Mouse (Mus musculus) MEL (cell line): ENCODE data around the gene Slc1a4. TPM values are rescaled to one million over a fixed set of nuclear protein-coding genes. Genes with fewer than 3 reads are reported as not detected.
A peak's percentile ranks its signal among the peaks of the same experiment; 100 is the strongest.

Source experiments
- DNase-seq: peaks from one replicate; pipeline ENCODE4 v3.0.0; 2011; ENCODE audit warnings: low read depth, low spot score
- H3K27ac ChIP-seq: 2 replicates; pipeline ENCODE4 v1.5.1; 2012; ENCODE audit warnings: low read depth, mild to moderate bottlenecking, control low read depth, low read length, moderate library complexity; ENCODE audit not compliant: control insufficient read depth
- H3K27me3 ChIP-seq, 2 experiments: fragments of 150-350 bp in 1 of 2; sonication (generic) in 1 of 2; 2 replicates each; pipeline ENCODE4 v1.6.1; 2012; ENCODE audit warnings: low read length in 2 of 2, mild to moderate bottlenecking in 2 of 2, improper control_type of control experiment in 1 of 2, moderate library complexity in 1 of 2; ENCODE audit not compliant: insufficient read depth in 2 of 2, control insufficient read depth in 1 of 2
- H3K36me3 ChIP-seq, 2 experiments: 2 replicates each; pipeline ENCODE4 v1.6.1; 2012 to 2014; ENCODE audit warnings: low read length in 2 of 2, improper control_type of control experiment in 1 of 2, inconsistent platforms in 1 of 2, mild to moderate bottlenecking in 1 of 2; ENCODE audit not compliant: insufficient read depth in 2 of 2, control insufficient read depth in 1 of 2
- H3K4me1 ChIP-seq, 2 experiments: fragments of 150-350 bp in 1 of 2; sonication (generic) in 1 of 2; 2 replicates each; pipeline ENCODE4 v1.6.1; 2012; ENCODE audit warnings: low read length in 2 of 2, improper control_type of control experiment in 1 of 2, mild to moderate bottlenecking in 1 of 2; ENCODE audit not compliant: insufficient read depth in 2 of 2, control insufficient read depth in 1 of 2
- H3K4me3 ChIP-seq, 2 experiments: fragments of 150-350 bp in 1 of 2; sonication (generic) in 1 of 2; 2 replicates each; pipeline ENCODE4 v1.5.1; 2012; ENCODE audit warnings: low read depth in 2 of 2, low read length in 2 of 2, mild to moderate bottlenecking in 2 of 2, moderate library complexity in 2 of 2, control low read depth in 1 of 2, improper control_type of control experiment in 1 of 2; ENCODE audit not compliant: control insufficient read depth in 1 of 2, insufficient read depth in 1 of 2
- H3K79me2 ChIP-seq: 2 replicates; pipeline ENCODE4 v1.6.1; 2012; ENCODE audit warnings: mild to moderate bottlenecking, low read length, moderate library complexity; ENCODE audit not compliant: control insufficient read depth, poor library complexity, insufficient read depth
- H3K9ac ChIP-seq: 2 replicates; pipeline ENCODE4 v1.6.1; 2012; ENCODE audit warnings: low read depth, mild to moderate bottlenecking, control low read depth, low read length, moderate library complexity; ENCODE audit not compliant: control insufficient read depth, poor library complexity, severe bottlenecking
- H3K9me3 ChIP-seq: fragments of 150-350 bp; sonication (generic); replicated peaks from 2 replicates; pipeline ENCODE4 v1.6.1; 2012; ENCODE audit warnings: mild to moderate bottlenecking, low read length, improper control_type of control experiment, moderate library complexity; ENCODE audit not compliant: insufficient read depth
- BHLHE40 ChIP-seq: IDR thresholded peaks from 2 replicates; pipeline ENCODE4 v1.6.1; 2012; ENCODE audit warnings: low read depth, mild to moderate bottlenecking, inconsistent platforms, low read length, improper control_type of control experiment, borderline replicate concordance
- CHD1 ChIP-seq: IDR thresholded peaks from 2 replicates; pipeline ENCODE4 v1.6.1; 2012; ENCODE audit warnings: low read depth, mild to moderate bottlenecking, inconsistent platforms, low read length, improper control_type of control experiment
- CTCF ChIP-seq, 3 experiments: IDR thresholded peaks in 2 of 3; conservative IDR thresholded peaks in 1 of 3; 2 replicates each; pipeline ENCODE4 v1.5.1; 2011 to 2012; ENCODE audit warnings: low read length in 3 of 3, low read depth in 2 of 3, mild to moderate bottlenecking in 2 of 3, improper control_type of control experiment in 1 of 3, inconsistent platforms in 1 of 3, mixed read lengths in 1 of 3, moderate library complexity in 1 of 3; ENCODE audit not compliant: control insufficient read depth in 1 of 3, insufficient read depth in 1 of 3, poor library complexity in 1 of 3, severe bottlenecking in 1 of 3
- E2F4 ChIP-seq: IDR thresholded peaks from 2 replicates; pipeline ENCODE4 v1.6.1; 2011; ENCODE audit warnings: low read depth, low read length, improper control_type of control experiment, borderline replicate concordance
- ELF1 ChIP-seq: IDR thresholded peaks from 2 replicates; pipeline ENCODE4 v1.6.1; 2014; ENCODE audit warnings: low read depth, mild to moderate bottlenecking, inconsistent platforms, low read length, improper control_type of control experiment, moderate library complexity
- EP300 ChIP-seq, 2 experiments: IDR thresholded peaks; 2 replicates each; pipeline ENCODE4 v1.6.1; 2011; ENCODE audit warnings: improper control_type of control experiment in 2 of 2, low read length in 2 of 2, low read depth in 1 of 2, mild to moderate bottlenecking in 1 of 2
- ETS1 ChIP-seq: IDR thresholded peaks from 2 replicates; pipeline ENCODE4 v1.6.1; 2012; ENCODE audit warnings: low read depth, mild to moderate bottlenecking, inconsistent platforms, low read length, improper control_type of control experiment, moderate library complexity
- GABPA ChIP-seq: IDR thresholded peaks from 2 replicates; pipeline ENCODE4 v1.6.1; 2012; ENCODE audit warnings: low read depth, mild to moderate bottlenecking, inconsistent platforms, low read length, improper control_type of control experiment, moderate library complexity
- GATA1 ChIP-seq: IDR thresholded peaks from 2 replicates; pipeline ENCODE4 v1.6.1; 2011; ENCODE audit warnings: low read depth, low read length, improper control_type of control experiment
- HCFC1 ChIP-seq: IDR thresholded peaks from 2 replicates; pipeline ENCODE4 v1.6.1; 2012; ENCODE audit warnings: low read depth, mild to moderate bottlenecking, inconsistent platforms, low read length, improper control_type of control experiment, moderate library complexity
- JUND ChIP-seq: IDR thresholded peaks from 2 replicates; pipeline ENCODE4 v1.6.1; 2011; ENCODE audit warnings: low read depth, mild to moderate bottlenecking, improper control_type of control experiment, low read length
- KAT2A ChIP-seq: conservative IDR thresholded peaks from 2 replicates; pipeline ENCODE4 v1.6.1; 2012; ENCODE audit warnings: low read depth, low read length, improper control_type of control experiment, inconsistent platforms
- MAX ChIP-seq: IDR thresholded peaks from 2 replicates; pipeline ENCODE4 v1.6.1; 2011; ENCODE audit warnings: low read length, improper control_type of control experiment
- MEF2A ChIP-seq: IDR thresholded peaks from 2 replicates; pipeline ENCODE4 v1.6.1; 2014; ENCODE audit warnings: low read depth, mild to moderate bottlenecking, inconsistent platforms, low read length, improper control_type of control experiment; ENCODE audit not compliant: poor library complexity, insufficient replicate concordance, severe bottlenecking; ENCODE audit errors: extremely low read depth
- MXI1 ChIP-seq: IDR thresholded peaks from 2 replicates; pipeline ENCODE4 v1.6.1; 2011; ENCODE audit warnings: mild to moderate bottlenecking, low read depth, low read length, improper control_type of control experiment
- MYB ChIP-seq: IDR thresholded peaks from 2 replicates; pipeline ENCODE4 v1.6.1; 2011; ENCODE audit warnings: mild to moderate bottlenecking, low read depth, low read length, improper control_type of control experiment
- MYC ChIP-seq: IDR thresholded peaks from 2 replicates; pipeline ENCODE4 v1.6.1; 2011; ENCODE audit warnings: low read depth, mild to moderate bottlenecking, low read length, improper control_type of control experiment, moderate library complexity
- NELFE ChIP-seq: IDR thresholded peaks from 2 replicates; pipeline ENCODE4 v1.6.1; 2011; ENCODE audit warnings: low read depth, low read length, improper control_type of control experiment
- POLR2A ChIP-seq, 2 experiments: IDR thresholded peaks; 2 replicates each; pipeline ENCODE4 v1.6.1; 2011 to 2012; ENCODE audit warnings: low read length in 2 of 2, mild to moderate bottlenecking in 2 of 2, control low read depth in 1 of 2, improper control_type of control experiment in 1 of 2, low read depth in 1 of 2, moderate library complexity in 1 of 2; ENCODE audit not compliant: control insufficient read depth in 1 of 2, insufficient read depth in 1 of 2, poor library complexity in 1 of 2
- POLR2AphosphoS2 ChIP-seq: IDR thresholded peaks from 2 replicates; pipeline ENCODE4 v1.6.1; 2011; ENCODE audit warnings: low read length, improper control_type of control experiment
- POLR2AphosphoS5 ChIP-seq: IDR thresholded peaks from 2 replicates; pipeline ENCODE4 v1.6.1; 2012; ENCODE audit warnings: low read depth, borderline replicate concordance, mild to moderate bottlenecking, inconsistent platforms, low read length, moderate library complexity, mixed read lengths
- RAD21 ChIP-seq: IDR thresholded peaks from 2 replicates; pipeline ENCODE4 v1.6.1; 2011; ENCODE audit warnings: mild to moderate bottlenecking, low read depth, low read length, improper control_type of control experiment
- RCOR1 ChIP-seq: IDR thresholded peaks from 2 replicates; pipeline ENCODE4 v1.6.1; 2012; ENCODE audit warnings: low read depth, mild to moderate bottlenecking, inconsistent platforms, low read length, improper control_type of control experiment
- SIN3A ChIP-seq: IDR thresholded peaks from 2 replicates; pipeline ENCODE4 v1.6.1; 2012; ENCODE audit warnings: low read length, improper control_type of control experiment, inconsistent platforms
- SMC3 ChIP-seq: IDR thresholded peaks from 2 replicates; pipeline ENCODE4 v1.6.1; 2011; ENCODE audit warnings: low read depth, low read length, improper control_type of control experiment
- TAL1 ChIP-seq: IDR thresholded peaks from 2 replicates; pipeline ENCODE4 v1.6.1; 2012; ENCODE audit warnings: mild to moderate bottlenecking, inconsistent platforms, low read length, moderate library complexity, mixed read lengths
- TBP ChIP-seq: IDR thresholded peaks from 2 replicates; pipeline ENCODE4 v1.8.0; 2011; ENCODE audit warnings: low read depth, low read length, improper control_type of control experiment
- TCF12 ChIP-seq: IDR thresholded peaks from 2 replicates; pipeline ENCODE4 v1.6.1; 2014; ENCODE audit warnings: low read depth, mild to moderate bottlenecking, inconsistent platforms, low read length, improper control_type of control experiment, moderate library complexity
- UBTF ChIP-seq: IDR thresholded peaks from 2 replicates; pipeline ENCODE4 v1.6.1; 2012; ENCODE audit warnings: low read depth, mild to moderate bottlenecking, inconsistent platforms, low read length, improper control_type of control experiment, moderate library complexity, borderline replicate concordance; ENCODE audit not compliant: insufficient read depth
- USF2 ChIP-seq, 2 experiments: IDR thresholded peaks; 2 replicates each; pipeline ENCODE4 v1.6.1; 2011 to 2012; ENCODE audit warnings: improper control_type of control experiment in 2 of 2, low read length in 2 of 2, borderline replicate concordance in 1 of 2, inconsistent platforms in 1 of 2, low read depth in 1 of 2, mild to moderate bottlenecking in 1 of 2; ENCODE audit not compliant: insufficient read depth in 1 of 2
- ZKSCAN1 ChIP-seq: IDR thresholded peaks from 2 replicates; pipeline ENCODE4 v1.6.1; 2012; ENCODE audit warnings: low read depth, mild to moderate bottlenecking, inconsistent platforms, low read length, improper control_type of control experiment, moderate library complexity
- ZMIZ1 ChIP-seq: IDR thresholded peaks from 2 replicates; pipeline ENCODE4 v1.6.1; 2012; ENCODE audit warnings: low read depth, mild to moderate bottlenecking, inconsistent platforms, low read length, improper control_type of control experiment, moderate library complexity
- ZNF384 ChIP-seq: IDR thresholded peaks from 2 replicates; pipeline ENCODE4 v1.6.1; 2012; ENCODE audit warnings: low read depth, mild to moderate bottlenecking, inconsistent platforms, low read length, improper control_type of control experiment
- polyA plus RNA-seq, 2 experiments: library from polyadenylated mRNA; stranded (reverse) in 1 of 2; unstranded in 1 of 2; fragments of >175 nt in 1 of 2; fragments of >200 nt in 1 of 2; gene quantifications; 2 replicates each; pipeline versions ENCODE4 v1.2.1 to v1.2.4; 2012; ENCODE audit warnings: low replicate concordance in 2 of 2, low read depth in 1 of 2; ENCODE audit not compliant: insufficient read length in 2 of 2, insufficient read depth in 1 of 2, missing spikeins in 1 of 2
- total RNA-seq: library from RNA; depleted of rRNA; stranded (reverse); fragments of 300-350 nt; gene quantifications from 2 replicates; pipeline ENCODE4 v1.2.3, GENCODE M21; 2012; rRNA removed

Slc1a4 gene
- total RNA-seq (21.7 and 40.8 TPM in 2 replicates), polyA plus RNA-seq (10 to 100 TPM in 1 of 2 experiments, not detected in 1; 32.3 TPM)

DNA sequence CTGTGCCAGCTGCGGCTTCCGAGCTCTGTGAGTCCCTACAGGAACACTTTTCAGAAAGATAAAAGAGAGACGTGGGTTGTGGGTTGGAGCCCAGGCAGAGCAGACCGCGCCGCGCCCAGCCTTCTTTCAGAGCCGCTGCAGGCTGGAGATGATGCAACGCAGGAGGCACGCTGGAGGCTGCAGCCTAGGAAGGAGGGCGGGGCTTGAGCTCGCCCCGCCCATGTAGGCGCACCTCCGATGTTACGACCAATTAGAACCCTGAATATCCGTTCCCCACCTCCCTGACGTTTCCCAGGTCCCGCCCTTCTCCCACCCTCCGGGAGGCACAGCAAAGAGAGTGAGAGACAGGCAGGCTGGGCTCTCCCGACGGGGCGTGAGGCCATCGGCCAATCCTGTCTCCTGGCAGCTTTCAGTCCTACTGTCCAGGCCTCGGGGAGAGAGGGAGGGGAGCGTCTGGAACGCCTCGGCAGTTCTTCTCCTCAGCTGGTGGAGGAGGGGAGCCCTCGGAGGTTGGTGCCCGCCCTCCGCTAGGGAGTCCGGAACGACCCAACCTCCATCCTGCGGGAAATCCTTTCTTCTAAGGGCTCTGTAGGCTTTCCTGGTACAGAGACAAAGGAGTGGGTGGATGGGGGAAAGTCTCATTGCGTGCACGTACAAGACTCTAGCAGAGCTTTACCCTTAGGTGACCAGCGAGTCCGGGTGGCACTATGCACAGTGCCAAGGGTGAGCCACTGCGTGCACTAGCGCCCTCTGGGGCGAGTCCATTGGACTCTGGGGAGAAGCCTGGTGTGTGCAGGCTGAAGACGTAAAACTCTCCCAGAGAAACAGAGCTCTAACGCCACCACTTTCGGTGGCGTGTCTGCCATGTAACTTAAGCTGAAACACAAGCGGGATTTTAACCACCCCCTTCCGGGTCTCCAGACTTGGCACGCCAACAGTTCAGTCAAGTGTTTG lies at the start of gene Slc1a4:
TSS of gene Slc1a4 (minus strand) at position 153 of the 954 bp plus-strand sequence.
- peak; percentile 99 for DNase-seq
- H3K4me1 ChIP-seq = peaks cover 6 to 24% of the 10 kb centered on the region in 2 experiments; a peak in 3 of 4 replicates
- H3K27me3 ChIP-seq = no peaks in the 10 kb centered on the region
- peak within 1 kb of the TSS; percentile 85 for H3K9ac ChIP-seq
- H3K4me3 ChIP-seq = peak within 1 kb of the TSS; percentile 76 to 90
- peak within 1 kb of the TSS; percentile 95 for H3K27ac ChIP-seq
- H3K79me2 ChIP-seq = peaks cover 38% of the 10 kb centered on the region
- no peaks in the 10 kb centered on the region for H3K9me3 ChIP-seq
- peaks cover 3 to 21% of the 10 kb centered on the region in 2 experiments; a peak in 3 of 4 replicates for H3K36me3 ChIP-seq
- TF ChIP-seq SMC3 (peak; percentile 64), ZMIZ1 (peak; percentile 97), TCF12 (peak; percentile 75), GATA1 (peak; percentile 39), EP300 (IDR thresholded peaks at IDR 0.05; ENCODE audit: low read depth in 1 of 2, low read length in 2 of 2) (peak in 1 of 2 experiments; percentile 53; a peak in 2 of 4 replicates), CHD1 (no peak; the same call in 1 of the 2 replicates), POLR2AphosphoS5 (no peak), POLR2AphosphoS2 (peak; percentile 91), E2F4 (no peak), JUND (peak; percentile 87; the same call in 1 of the 2 replicates), MXI1 (peak; percentile 86), RAD21 (peak; percentile 48), CTCF (IDR thresholded peaks at IDR 0.05 in 2 of 3, conservative IDR thresholded peaks at IDR 0.05 in 1 of 3; ENCODE audit: control insufficient read depth in 1 of 3, insufficient read depth in 1 of 3, low read depth in 2 of 3, low read length in 3 of 3, poor library complexity in 1 of 3, severe bottlenecking in 1 of 3) (peak; percentile 53 to 92 (median 86)), MEF2A (no peak), ETS1 (peak; percentile 79), KAT2A (peak; percentile 50; the same call in 1 of the 2 replicates), SIN3A (peak; percentile 89), TAL1 (peak; percentile 19; the same call in 1 of the 2 replicates), MYB (no peak), MYC (peak; percentile 96), MAX (peak; percentile 82), ZKSCAN1 (0 out of 2 replicates have a peak, but pooled peaks have one; percentile 34), ZNF384 (peak; percentile 12; the same call in 1 of the 2 replicates), USF2 (IDR thresholded peaks at IDR 0.05; ENCODE audit: borderline replicate concordance in 1 of 2, insufficient read depth in 1 of 2, low read depth in 1 of 2, low read length in 2 of 2) (no peak), POLR2A (IDR thresholded peaks at IDR 0.05; ENCODE audit: control insufficient read depth in 1 of 2, insufficient read depth in 1 of 2, low read depth in 1 of 2, low read length in 2 of 2, poor library complexity in 1 of 2) (peak; percentile 69 to 98; a peak in 3 of 4 replicates), UBTF (no peak), GABPA (no peak), NELFE (peak; percentile 98), HCFC1 (peak; percentile 67), RCOR1 (peak; percentile 43; the same call in 1 of the 2 replicates), BHLHE40 (peak; percentile 21; the same call in 1 of the 2 replicates), ELF1 (peak; percentile 77), TBP (peak; percentile 94)
